Mouse (Mus musculus): Measurements from ENCODE around the gene Nek7. TPM values are rescaled to one million over a fixed set of nuclear protein-coding genes. Genes with fewer than 3 reads are reported as not detected.

The Nek7 gene
- polyA plus RNA-seq, 1 experiment from 2014 or later = 10.9 TPM

Other genes with a start within 250 kb of the Nek7 start
- 10.7 and 17.5 TPM in 2 replicates for gene Lhx9, start 228.4 kb upstream of the Nek7 start, polyA plus RNA-seq (2015; fragmentation: Nextera tagmentation; extraction: Ambion mirVana)
- 24.0 and 29.5 TPM in 2 replicates for gene 2310009B15Rik, start 236.7 kb upstream of the Nek7 start, polyA plus RNA-seq (2015; fragmentation: Nextera tagmentation; extraction: Ambion mirVana)